Comparison of ENCODE assay signal across 8 mouse cellular contexts in the genomic region with DNA sequence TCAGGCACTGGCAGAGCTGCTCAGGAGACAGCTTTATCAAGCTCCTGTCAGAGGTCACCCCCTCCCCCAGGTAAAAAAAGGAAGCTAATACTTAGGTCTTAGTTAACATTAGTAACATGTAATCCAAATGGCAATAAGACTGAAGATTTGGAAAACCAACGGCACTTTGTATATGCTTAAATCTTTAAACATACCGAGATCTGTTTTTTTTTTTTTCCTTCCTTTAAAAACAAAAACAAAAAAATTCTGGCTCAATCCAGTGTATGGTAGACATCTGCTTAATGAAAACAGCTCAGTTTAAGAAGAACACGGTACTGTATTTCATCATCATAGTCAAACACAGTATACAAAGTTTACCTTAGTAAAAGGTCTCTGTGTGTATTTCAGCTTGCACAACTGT. TPM values are rescaled to one million over a fixed set of nuclear protein-coding genes. Genes with fewer than 3 reads are reported as not detected.
DNase-seq lines count a peak whose midpoint lies in the region; ATAC-seq and TF ChIP-seq lines count a peak whose summit lies in the region.

TSS of gene Cacnb2 (plus strand) at position 301 of the 400 bp plus-strand sequence.

- TF ChIP-seq EP300 in heart, postnatal 0 days (IDR thresholded peaks at IDR 0.05; ENCODE audit: low read depth): no peak
- no peak for TF ChIP-seq EP300 in stomach, postnatal 0 days (optimal IDR thresholded peaks at IDR 0.05)

- DNase-seq in kidney, postnatal 4 days: no peak
- no peak for DNase-seq in adrenal gland, postnatal 36 days
- DNase-seq in heart, postnatal 0 days (ENCODE audit: low spot score): no peak
- no peak for DNase-seq in limb, embryonic 11.5 days (ENCODE audit: low spot score)
- DNase-seq in stomach, postnatal 0 days (ENCODE audit: low spot score): no peak
- no peak for DNase-seq in T-cell, adult 2 months (ENCODE audit: low spot score)
- no peak for DNase-seq in frontal cortex, postnatal 10 days (ENCODE audit: low spot score in 2 of 2)

- H3K9me3 ChIP-seq in kidney, embryonic 14.5 days (ENCODE audit: control insufficient read depth, low read length): no peaks in the 10 kb centered on the region
- H3K9me3 ChIP-seq in heart, postnatal 0 days (replicated peaks; ENCODE audit: control insufficient read depth, low read length): no peaks in the 10 kb centered on the region
- H3K9me3 ChIP-seq in limb, embryonic 11.5 days (ENCODE audit: control insufficient read depth, low read length): no peaks in the 10 kb centered on the region
- H3K9me3 ChIP-seq in stomach, postnatal 0 days (ENCODE audit: control insufficient read depth, low read length): no peaks in the 10 kb centered on the region

- no peak for ATAC-seq in kidney, embryonic 14.5 days (ENCODE audit: low FRiP score, low TSS enrichment)
- no peak for ATAC-seq in heart, postnatal 0 days (ENCODE audit: insufficient read depth, low read depth)
- no peak for ATAC-seq in limb, embryonic 11.5 days (ENCODE audit: insufficient number of reproducible peaks, low FRiP score, low TSS enrichment, low read depth)
- ATAC-seq in stomach, postnatal 0 days (ENCODE audit: low FRiP score, low TSS enrichment): no peak

- H3K9ac ChIP-seq in kidney, embryonic 14.5 days (ENCODE audit: low read depth, low read length): peak within 1 kb of the TSS; percentile 67
- H3K9ac ChIP-seq in heart, postnatal 0 days (replicated peaks; ENCODE audit: low read depth, low read length): peak within 1 kb of the TSS; percentile 72
- peak within 1 kb of the TSS; percentile 77 for H3K9ac ChIP-seq in limb, embryonic 11.5 days (ENCODE audit: low read length)
- peak within 1 kb of the TSS; percentile 76 for H3K9ac ChIP-seq in stomach, postnatal 0 days (ENCODE audit: low read length)

- 0 out of 2 replicates have a peak, but pooled peaks cover 3% of the 10 kb centered on the region for H3K27me3 ChIP-seq in kidney, embryonic 14.5 days (ENCODE audit: control insufficient read depth, insufficient read depth, low read length)
- no peaks in the 10 kb centered on the region for H3K27me3 ChIP-seq in heart, postnatal 0 days (ENCODE audit: control insufficient read depth, insufficient read depth, low read length)
- no peaks in the 10 kb centered on the region for H3K27me3 ChIP-seq in limb, embryonic 11.5 days (ENCODE audit: control insufficient read depth, insufficient read depth, low read length)
- no peaks in the 10 kb centered on the region for H3K27me3 ChIP-seq in stomach, postnatal 0 days (ENCODE audit: control insufficient read depth, insufficient read depth, low read length)

- H3K4me2 ChIP-seq in kidney, embryonic 14.5 days (replicated peaks; ENCODE audit: low read depth, low read length): peak within 1 kb of the TSS; percentile 96
- peak within 1 kb of the TSS; percentile 74 for H3K4me2 ChIP-seq in heart, postnatal 0 days (ENCODE audit: low read depth, low read length)
- H3K4me2 ChIP-seq in limb, embryonic 11.5 days (ENCODE audit: low read depth, severe bottlenecking): peak within 1 kb of the TSS; percentile 92
- H3K4me2 ChIP-seq in stomach, postnatal 0 days (replicated peaks; ENCODE audit: low read depth): peak within 1 kb of the TSS; percentile 88

- H3K4me1 ChIP-seq in kidney, embryonic 14.5 days (ENCODE audit: control insufficient read depth, insufficient read depth, low read length): no peaks in the 10 kb centered on the region
- peaks cover 9% of the 10 kb centered on the region; the same call in 1 of the 2 replicates for H3K4me1 ChIP-seq in heart, postnatal 0 days (ENCODE audit: control insufficient read depth, insufficient read depth)
- H3K4me1 ChIP-seq in limb, embryonic 11.5 days (ENCODE audit: control insufficient read depth, insufficient read depth, low read length): 0 out of 2 replicates have a peak, but pooled peaks cover 3% of the 10 kb centered on the region
- H3K4me1 ChIP-seq in stomach, postnatal 0 days (replicated peaks; ENCODE audit: control insufficient read depth, insufficient read depth): no peaks in the 10 kb centered on the region

- WGBS in kidney, embryonic 14.5 days: 55% methylated on average over 3 of the region's 3 CpGs
- WGBS in heart, postnatal 0 days: 48% methylated on average over 3 of the region's 3 CpGs
- 75% methylated on average over 3 of the region's 3 CpGs for WGBS in limb, embryonic 11.5 days
- WGBS in stomach, postnatal 0 days: 41% methylated on average over 3 of the region's 3 CpGs

- no peak for TF ChIP-seq CTCF in heart, postnatal 0 days (IDR thresholded peaks at IDR 0.05; ENCODE audit: low read depth)
- TF ChIP-seq CTCF in stomach, postnatal 0 days (IDR thresholded peaks at IDR 0.05; ENCODE audit: low read depth): no peak

- H3K27ac ChIP-seq in kidney, embryonic 14.5 days (ENCODE audit: low read depth, low read length): no peak within 1 kb of the TSS
- H3K27ac ChIP-seq in heart, postnatal 0 days (ENCODE audit: low read depth): peak within 1 kb of the TSS; percentile 91
- no peak within 1 kb of the TSS for H3K27ac ChIP-seq in limb, embryonic 11.5 days (replicated peaks; ENCODE audit: low read depth, low read length)
- peak within 1 kb of the TSS; percentile 74 for H3K27ac ChIP-seq in stomach, postnatal 0 days (replicated peaks)

- no peaks in the 10 kb centered on the region for H3K36me3 ChIP-seq in kidney, embryonic 14.5 days (ENCODE audit: control insufficient read depth, insufficient read depth, low read length)
- no peaks in the 10 kb centered on the region for H3K36me3 ChIP-seq in heart, postnatal 0 days (replicated peaks; ENCODE audit: control insufficient read depth, insufficient read depth, low read length)
- H3K36me3 ChIP-seq in limb, embryonic 11.5 days (ENCODE audit: control insufficient read depth, insufficient read depth, low read length): no peaks in the 10 kb centered on the region
- no peaks in the 10 kb centered on the region for H3K36me3 ChIP-seq in stomach, postnatal 0 days (ENCODE audit: control insufficient read depth, insufficient read depth, low read length)

- H3K4me3 ChIP-seq in kidney, embryonic 14.5 days (ENCODE audit: low read length): peak within 1 kb of the TSS; percentile 63
- peak within 1 kb of the TSS; percentile 62 for H3K4me3 ChIP-seq in heart, postnatal 0 days (ENCODE audit: low read depth, low read length)
- H3K4me3 ChIP-seq in limb, embryonic 11.5 days (ENCODE audit: low read depth, low read length): peak within 1 kb of the TSS; percentile 58
- H3K4me3 ChIP-seq in stomach, postnatal 0 days (ENCODE audit: low read depth, low read length): peak within 1 kb of the TSS; percentile 71

RNA-seq across cellular contexts. Expression of gene Cacnb2, which starts in this region (rescaled TPM):
- 1.2 and 1.7 TPM in 2 replicates for polyA plus RNA-seq in kidney, embryonic 14.5 days (2014; fragmentation: Nextera tagmentation; extraction: Ambion mirVana)
- 10 to 100 TPM; 46.4 to 49.2 TPM for total RNA-seq in adrenal gland, postnatal 36 days (2021)
- total RNA-seq in heart, postnatal 0 days (2014; rRNA removed; ENCODE audit: low replicate concordance): 47.6 and 71.6 TPM in 2 replicates
- polyA plus RNA-seq in heart, postnatal 0 days (2015; fragmentation: Nextera tagmentation; extraction: Ambion mirVana): 11.5 and 12.1 TPM in 2 replicates
- polyA plus RNA-seq in limb, embryonic 11.5 days (2014; fragmentation: Nextera tagmentation; extraction: Ambion mirVana): 1.8 and 2.7 TPM in 2 replicates
- 1.5 and 1.9 TPM in 2 replicates for polyA plus RNA-seq in stomach, postnatal 0 days (2015; fragmentation: Nextera tagmentation; extraction: Ambion mirVana)

Comparison
In these comparisons a context has a peak if more than half of its experiments do, and no peak if none do; other contexts are left out.
1. H3K27ac ChIP-seq: peak in heart, postnatal 0 days (single experiment) and stomach, postnatal 0 days (single experiment); none in kidney, embryonic 14.5 days (single experiment) and limb, embryonic 11.5 days (single experiment).
2. Peak in every context shown above with its lines, with median percentiles within 50 percentile points of each other: H3K4me2 ChIP-seq, H3K4me3 ChIP-seq and H3K9ac ChIP-seq.